In the genomic region with DNA sequence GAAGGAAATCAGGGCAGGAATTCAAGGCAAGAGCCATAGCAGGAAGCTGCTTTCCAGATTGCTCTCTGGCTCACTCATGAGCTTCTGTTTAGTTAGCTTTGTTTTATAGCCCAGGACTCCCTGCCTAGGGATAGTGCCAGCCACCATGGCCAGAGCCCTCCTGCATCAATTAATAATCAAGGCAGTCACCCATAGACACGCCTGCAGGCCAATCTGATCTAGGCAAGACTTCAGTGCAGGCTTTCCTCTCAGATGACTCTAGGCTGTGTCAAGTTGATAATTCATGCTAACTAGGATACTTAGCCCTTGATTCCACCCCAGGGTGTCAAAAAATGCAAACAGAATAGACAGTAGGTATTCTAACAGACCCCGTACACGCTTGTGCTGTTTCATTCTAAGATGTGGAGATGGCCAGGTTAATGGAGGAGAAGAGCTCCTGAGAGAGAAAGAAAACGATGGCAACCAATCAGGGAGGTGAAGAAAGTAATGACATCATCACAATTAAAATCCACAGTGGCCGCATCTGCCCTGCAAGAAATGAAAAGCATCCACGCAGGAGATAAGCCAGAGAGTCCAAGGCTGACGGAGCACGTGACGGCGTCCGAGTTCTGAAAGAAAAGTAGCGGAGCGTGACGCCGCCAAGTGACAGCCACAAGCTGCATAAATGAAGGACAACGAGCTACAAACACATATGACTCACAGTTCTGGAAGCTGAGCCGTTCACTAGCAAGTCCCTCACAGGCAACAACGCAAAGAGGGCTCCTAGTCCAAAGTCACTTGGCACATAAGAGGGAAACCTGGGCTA, we compare ENCODE assay signal across 9 mouse cellular contexts.
DNase-seq lines count a peak whose midpoint lies in the region; ATAC-seq lines count a peak whose summit lies in the region.
"Had no signal": no experiment of that assay in that cellular context is flagged by ENCODE, and none has a peak within 500 bp of the region (broad histone marks: within the 10 kb centered on the region; RNA-seq: fewer than 3 reads in every experiment).

No protein-coding gene starts in this region.

- H3K9me3 ChIP-seq in heart, embryonic 16.5 days (replicated peaks; ENCODE audit: control insufficient read depth, low read length) = no peaks in the 10 kb centered on the region
- no peaks in the 10 kb centered on the region; the same call in 1 of the 2 replicates for H3K9me3 ChIP-seq in midbrain, embryonic 14.5 days (ENCODE audit: control insufficient read depth, low read length)
- H3K9me3 ChIP-seq: embryonic facial prominence, embryonic 13.5 days had no signal

- H3K4me2 ChIP-seq in heart, embryonic 16.5 days (ENCODE audit: low read depth, low read length) = peak overlapping the region; percentile 50
- peak overlapping the region; percentile 33 for H3K4me2 ChIP-seq in midbrain, embryonic 14.5 days (ENCODE audit: low read length)
- H3K4me2 ChIP-seq: embryonic facial prominence, embryonic 13.5 days had no signal

- H3K36me3 ChIP-seq in heart, embryonic 16.5 days (ENCODE audit: control insufficient read depth, insufficient read depth) = no peaks in the 10 kb centered on the region
- H3K36me3 ChIP-seq in midbrain, embryonic 14.5 days (ENCODE audit: control insufficient read depth, insufficient read depth, low read length) = no peaks in the 10 kb centered on the region
- H3K36me3 ChIP-seq: embryonic facial prominence, embryonic 13.5 days had no signal

- no peak overlapping the region for H3K9ac ChIP-seq in heart, embryonic 16.5 days (ENCODE audit: low read length)
- no peak overlapping the region for H3K9ac ChIP-seq in midbrain, embryonic 14.5 days (replicated peaks; ENCODE audit: low read length)
- H3K9ac ChIP-seq: embryonic facial prominence, embryonic 13.5 days had no signal

- peak overlapping the region; percentile 18 for H3K4me3 ChIP-seq in heart, embryonic 16.5 days (ENCODE audit: low read length)
- no peak overlapping the region for H3K4me3 ChIP-seq in midbrain, embryonic 14.5 days (replicated peaks; ENCODE audit: low read depth, low read length)
- H3K4me3 ChIP-seq: embryonic facial prominence, embryonic 13.5 days had no signal

- no peaks in the 10 kb centered on the region for H3K27me3 ChIP-seq in heart, embryonic 16.5 days (ENCODE audit: control insufficient read depth, insufficient read depth, low read length)
- no peaks in the 10 kb centered on the region for H3K27me3 ChIP-seq in midbrain, embryonic 14.5 days (ENCODE audit: control insufficient read depth, insufficient read depth, low read length)
- H3K27me3 ChIP-seq: embryonic facial prominence, embryonic 13.5 days had no signal

- peaks cover 5% of the 10 kb centered on the region; the same call in 1 of the 2 replicates for H3K4me1 ChIP-seq in heart, embryonic 16.5 days (ENCODE audit: control insufficient read depth, insufficient read depth, low read length)
- H3K4me1 ChIP-seq in midbrain, embryonic 14.5 days (ENCODE audit: control insufficient read depth, insufficient read depth, low read length) = peaks cover 24% of the 10 kb centered on the region
- H3K4me1 ChIP-seq: embryonic facial prominence, embryonic 13.5 days had no signal

- no peak overlapping the region for H3K27ac ChIP-seq in heart, embryonic 16.5 days (ENCODE audit: low read length)
- peak overlapping the region; percentile 71 for H3K27ac ChIP-seq in midbrain, embryonic 14.5 days (replicated peaks; ENCODE audit: low read depth, low read length)
- H3K27ac ChIP-seq: embryonic facial prominence, embryonic 13.5 days had no signal

- ATAC-seq in heart, embryonic 16.5 days (replicated peaks; ENCODE audit: extremely low read depth, insufficient read depth, low FRiP score) = peak; percentile 32; the same call in 1 of the 2 replicates
- peak; percentile 55; the same call in 1 of the 2 replicates for ATAC-seq in midbrain, embryonic 14.5 days (ENCODE audit: low FRiP score, low TSS enrichment)
- no peak for ATAC-seq in megakaryocyte progenitor cell, adult 5-6 weeks (replicated peaks; ENCODE audit: poor library complexity)

- peak; percentile 85 for DNase-seq in Muller cell, postnatal 12 days (ENCODE audit: inconsistent ontology term)
- peak; percentile 15 to 19 for DNase-seq in adrenal gland, postnatal 4 days (ENCODE audit: low spot score in 2 of 2)
- peak; percentile 69 to 71 for DNase-seq in kidney, postnatal 25 days
- DNase-seq in midbrain, embryonic 14.5 days = peak; percentile 80
- DNase-seq in gastrocnemius, adult 8-10 months (ENCODE audit: low spot score in 2 of 2) = no peak
- no peak for DNase-seq in thymus, postnatal 14 days

- WGBS in heart, embryonic 16.5 days = 46% methylated on average over 18 of the region's 18 CpGs
- 11% methylated on average over 18 of the region's 18 CpGs for WGBS in midbrain, embryonic 14.5 days

Comparison
In these comparisons a context has a peak if more than half of its experiments do, and no peak if none do; other contexts are left out.
1. DNase-seq: peak in Muller cell, postnatal 12 days (single experiment), adrenal gland, postnatal 4 days (2 of 2), kidney, postnatal 25 days (2 of 2) and midbrain, embryonic 14.5 days (single experiment); none in gastrocnemius, adult 8-10 months (0 of 2) and thymus, postnatal 14 days (single experiment).